Mouse (Mus musculus): ENCODE data around the gene 4930402H24Rik.

DNA sequence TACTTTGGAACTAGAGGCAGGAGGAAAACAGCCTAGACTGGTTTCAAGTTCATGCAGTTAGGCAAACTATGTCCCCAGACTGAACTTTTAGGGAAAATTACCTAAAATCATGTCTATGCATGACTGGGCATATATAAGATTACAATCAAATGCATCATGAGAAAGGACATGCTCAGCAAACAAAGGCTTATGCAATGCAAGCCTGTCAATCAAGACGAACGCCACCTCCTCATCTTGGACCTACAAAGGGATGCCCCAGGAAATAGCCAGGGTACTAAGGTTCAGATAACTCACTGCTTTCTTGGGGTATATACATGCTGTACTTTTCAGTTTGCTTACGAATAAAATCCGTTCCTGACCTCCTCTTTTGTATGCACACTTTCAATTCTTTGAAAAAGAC is 57.9 kb downstream of the 4930402H24Rik start:
- TF ChIP-seq CTCF (IDR thresholded peaks at IDR 0.05): no peak
- no peak for TF ChIP-seq EP300 (IDR thresholded peaks at IDR 0.05)

Data from lung, postnatal 0 days (tissue).